Mouse (Mus musculus) ZHBTc4 (cell line): ENCODE results near the gene 3110082I17Rik.

Experiments used
- DNase-seq: peaks from one replicate; pipeline ENCODE4 v3.0.0-alpha.2; 2011; ENCODE audit warnings: low read depth, low spot score

3110082I17Rik gene

DNA sequence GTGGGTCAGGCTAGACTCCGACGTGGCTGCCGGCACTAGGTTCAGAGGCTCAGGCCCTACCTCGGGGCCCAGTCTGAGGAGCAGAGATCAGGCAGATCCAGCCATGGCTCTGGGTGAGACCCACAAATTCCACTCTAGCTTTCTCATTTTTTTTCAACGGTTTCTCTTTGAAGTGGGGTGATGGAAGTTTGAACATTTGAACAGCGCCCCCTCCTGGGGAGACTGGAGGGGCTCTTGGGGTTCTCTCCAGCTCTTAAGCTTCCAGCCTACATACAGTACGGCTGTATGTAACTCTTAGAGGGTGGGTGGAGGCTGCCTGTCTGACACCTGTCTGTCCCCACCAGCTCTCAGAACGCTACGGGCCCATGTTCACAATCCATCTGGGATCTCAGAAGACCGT, 106.8 kb downstream of the 3110082I17Rik start:
- peak; percentile 79 for DNase-seq

DNA sequence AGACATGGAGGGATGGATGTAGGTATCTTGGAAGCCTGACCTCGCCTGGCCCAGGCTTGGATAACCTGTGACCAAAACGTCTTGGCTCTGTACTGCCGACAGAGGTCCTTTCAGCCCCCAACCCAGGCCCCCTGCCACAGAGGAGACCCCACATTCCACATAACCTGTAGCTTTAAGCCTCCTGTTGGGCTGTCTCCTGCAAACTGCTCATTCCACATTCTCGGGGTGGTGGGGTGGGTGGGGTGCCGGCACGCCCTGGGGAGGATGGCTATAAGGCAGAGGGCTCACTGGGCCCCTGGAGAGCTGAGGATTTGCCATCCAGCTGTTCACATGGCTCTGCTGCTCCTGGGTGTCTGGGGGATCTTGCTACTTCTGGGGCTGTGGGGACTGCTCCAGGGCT, 108.0 kb downstream of the 3110082I17Rik start, which contains the start of gene Cyp2w1:
Cyp2w1 (plus strand) TSS at position 301 of the 400 bp plus-strand sequence.
- DNase-seq: no peak

DNA sequence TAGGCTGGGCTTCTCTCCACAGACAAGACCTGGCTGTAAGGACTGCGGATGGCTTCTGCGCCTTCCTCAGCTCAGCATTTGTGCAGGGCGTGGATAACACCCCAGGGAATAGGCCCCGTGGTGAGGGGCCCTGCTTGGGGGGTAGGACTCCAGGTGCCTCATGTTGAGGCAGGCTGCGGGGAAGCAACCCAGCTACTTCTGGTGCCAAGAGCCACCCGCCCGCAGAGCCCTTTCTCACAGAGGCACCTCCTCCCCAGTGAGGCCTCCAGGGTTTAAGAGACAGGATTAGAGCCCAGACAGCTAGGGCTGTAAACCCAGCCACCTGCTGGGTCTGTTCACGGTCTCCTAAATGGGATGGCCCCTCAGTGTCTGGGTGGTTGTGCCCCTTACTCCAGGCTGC, 108.7 kb downstream of the 3110082I17Rik start:
- DNase-seq: no peak

DNA sequence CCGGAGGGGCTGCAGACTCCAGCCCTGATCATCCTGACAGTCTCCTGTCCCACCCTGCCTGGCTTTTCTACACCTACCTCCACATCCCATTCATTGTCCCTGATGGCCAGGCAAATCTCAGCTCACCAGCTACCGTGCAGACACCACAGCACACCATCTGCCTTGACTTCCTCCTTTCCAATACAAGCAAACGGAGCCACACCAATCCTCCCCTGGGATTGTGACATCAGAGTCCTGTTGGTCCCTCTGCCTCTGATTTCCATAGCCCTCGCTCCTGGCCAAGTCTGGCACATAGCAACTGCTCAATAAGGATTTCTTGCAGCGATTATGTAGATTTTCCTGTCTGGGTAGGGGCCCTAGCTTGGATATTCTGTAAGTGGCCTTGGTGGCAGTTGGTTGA, 109.2 kb downstream of the 3110082I17Rik start, which contains the start of gene Cox19:
Cox19 (minus strand) TSS at position 285 of the 400 bp plus-strand sequence.
- DNase-seq: no peak

DNA sequence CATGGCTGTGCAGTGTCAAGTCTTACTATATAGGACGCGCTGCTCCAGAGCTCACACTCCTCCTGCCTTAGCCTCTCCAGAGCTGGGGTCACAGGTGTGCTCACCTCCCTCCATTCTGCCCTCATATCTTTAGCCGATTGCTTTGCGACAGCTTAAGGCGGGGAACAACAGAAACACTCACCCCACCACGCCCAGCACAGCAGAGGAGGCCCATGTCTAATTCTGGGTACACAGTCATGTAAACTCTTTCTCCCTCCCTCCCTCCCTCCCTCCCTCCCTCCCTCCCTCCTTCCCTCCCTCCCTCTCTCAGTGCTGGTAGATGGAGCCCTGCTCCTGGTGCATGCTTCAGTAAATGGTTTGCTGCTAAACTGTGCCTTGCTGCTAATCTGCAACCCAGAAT, 110.6 kb downstream of the 3110082I17Rik start:
- DNase-seq: no peak

DNA sequence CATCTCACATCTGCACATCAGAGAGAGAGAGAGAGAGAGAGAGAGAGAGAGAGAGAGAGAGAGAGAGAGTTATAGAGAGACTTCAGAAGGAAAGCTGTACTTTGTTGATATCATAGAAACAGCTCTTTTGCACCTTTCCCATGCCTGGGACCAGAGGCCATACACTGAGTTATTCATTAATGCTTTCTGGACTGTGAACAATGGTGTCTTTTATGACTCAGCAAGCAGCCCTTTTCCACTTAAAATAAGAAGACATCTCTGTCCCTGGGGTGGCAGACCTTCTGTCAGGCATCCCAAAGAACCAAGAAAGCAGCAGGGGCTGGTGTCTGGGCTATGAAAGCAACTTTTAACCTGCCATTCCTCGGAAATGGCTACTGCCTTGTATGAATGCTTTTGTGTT, 113.1 kb downstream of the 3110082I17Rik start:
- DNase-seq: no peak

DNA sequence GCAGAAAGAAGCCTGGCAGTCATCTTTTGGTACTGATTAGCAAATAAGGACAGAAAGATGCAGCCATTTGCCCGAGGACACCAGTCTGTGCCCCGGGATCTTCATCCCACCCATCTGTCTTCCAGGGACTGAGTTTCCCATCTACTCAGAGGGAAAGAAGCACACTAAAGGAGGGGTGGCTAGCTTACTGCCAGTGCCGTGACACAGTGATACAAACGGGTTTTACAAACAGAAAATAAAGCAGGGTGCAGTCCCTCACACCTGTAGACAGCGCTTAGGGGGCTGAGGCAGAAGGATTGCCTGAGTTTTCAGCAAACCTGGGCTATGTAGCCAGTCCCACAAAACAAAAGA, 115.0 kb downstream of the 3110082I17Rik start:
- DNase-seq: no peak

DNA sequence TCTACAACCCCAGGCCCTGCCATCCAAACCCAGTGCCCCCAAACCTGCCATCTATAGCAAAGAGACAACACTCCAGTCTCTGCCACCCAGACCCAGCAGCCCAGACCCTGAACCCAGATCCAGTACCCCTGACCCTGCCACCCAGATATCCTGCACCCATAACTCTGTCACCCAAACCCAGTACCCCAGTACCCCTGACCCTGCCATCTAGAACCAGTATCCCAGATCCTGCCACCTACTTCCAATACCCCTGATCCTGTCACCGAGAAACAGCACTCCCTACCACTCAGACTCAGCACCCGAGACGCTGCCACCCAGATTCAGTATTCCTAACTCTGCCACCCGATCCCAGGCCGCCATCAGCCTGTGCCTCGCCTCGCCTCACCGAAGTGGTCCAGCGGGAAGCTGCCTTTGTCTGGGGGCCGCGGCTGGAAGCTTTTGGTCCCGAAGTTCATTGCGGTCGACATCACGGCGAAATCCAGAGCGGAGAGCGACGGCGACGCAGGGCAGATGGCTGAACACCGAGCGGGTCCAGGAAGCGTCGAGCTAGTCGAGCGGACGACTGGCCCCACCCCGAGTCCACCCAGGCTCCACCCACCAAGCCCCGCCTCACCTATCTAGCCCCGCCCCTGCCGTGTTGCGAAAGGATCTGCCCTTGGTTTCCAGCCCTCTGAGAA, 115.5 kb downstream of the 3110082I17Rik start:
- DNase-seq: peak; percentile 97

DNA sequence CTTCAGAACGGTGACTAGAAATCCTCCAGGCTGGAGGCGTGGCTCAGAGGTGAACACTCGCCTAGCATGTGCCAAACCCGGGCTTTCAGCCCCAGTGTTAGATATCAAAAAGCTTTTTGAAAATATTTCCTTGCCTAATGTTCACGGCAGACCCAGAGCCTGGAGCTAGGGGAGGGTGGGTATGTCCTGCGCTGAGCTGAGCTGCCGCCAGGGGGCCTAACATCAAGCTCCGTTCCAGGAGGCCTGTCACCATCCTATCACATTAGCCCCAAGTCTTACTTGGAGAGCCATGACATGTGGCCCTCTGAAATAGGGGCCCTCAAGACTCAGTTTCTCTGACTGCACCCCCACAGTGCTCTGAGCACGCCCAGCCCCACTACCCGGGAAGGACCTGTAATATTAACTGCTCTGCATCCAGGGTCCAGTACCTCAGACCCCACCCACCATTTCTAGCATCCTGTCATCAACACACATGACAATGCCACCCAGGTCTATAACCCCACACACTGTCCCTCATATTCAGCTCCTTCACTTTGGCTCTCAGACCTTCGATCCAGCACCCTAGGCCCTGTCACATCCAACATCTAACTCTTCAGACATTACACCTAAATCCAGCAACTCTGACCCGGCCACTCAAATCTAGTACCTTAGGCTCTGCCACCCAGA, 116.2 kb downstream of the 3110082I17Rik start:
- peak; percentile 92 for DNase-seq

DNA sequence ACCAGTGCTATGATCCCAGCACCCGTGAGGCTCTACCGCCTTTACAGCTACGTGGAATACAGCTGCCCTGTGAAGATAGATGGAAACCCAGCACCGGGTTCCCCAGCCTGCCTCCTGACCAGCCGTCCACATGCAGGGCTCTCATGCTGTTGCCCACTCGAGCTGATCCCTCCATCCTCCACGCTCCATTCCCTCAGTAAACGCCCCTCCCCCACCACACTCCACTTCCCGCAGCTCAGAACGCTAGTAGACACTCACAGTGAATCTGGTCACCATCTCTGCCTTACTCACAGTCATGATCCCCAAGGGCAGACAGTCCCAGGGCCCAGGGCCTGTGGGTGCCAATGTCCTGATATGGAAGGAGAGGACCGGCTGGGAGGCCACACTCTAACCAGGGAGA, 121.4 kb downstream of the 3110082I17Rik start:
- DNase-seq: no peak

DNA sequence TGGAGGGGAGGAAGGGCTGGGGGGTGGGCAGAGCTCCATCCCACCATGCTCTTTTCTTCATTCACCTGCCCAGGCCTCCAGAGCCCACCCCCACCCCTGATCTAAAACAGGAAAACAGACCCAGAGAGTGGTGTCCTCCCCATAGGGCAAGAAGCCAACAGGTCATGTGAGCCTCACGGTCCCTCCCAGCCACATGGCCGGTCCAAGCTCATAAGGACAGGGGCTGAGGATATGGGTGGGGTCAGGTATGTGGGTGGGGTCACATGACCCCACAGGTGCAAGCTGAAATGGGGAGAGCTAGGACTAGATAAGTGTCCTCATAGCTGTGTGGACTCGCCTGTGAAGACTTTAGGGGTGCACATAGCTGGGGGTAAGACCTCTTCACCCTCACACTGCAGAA, 121.9 kb downstream of the 3110082I17Rik start:
- DNase-seq: no peak

DNA sequence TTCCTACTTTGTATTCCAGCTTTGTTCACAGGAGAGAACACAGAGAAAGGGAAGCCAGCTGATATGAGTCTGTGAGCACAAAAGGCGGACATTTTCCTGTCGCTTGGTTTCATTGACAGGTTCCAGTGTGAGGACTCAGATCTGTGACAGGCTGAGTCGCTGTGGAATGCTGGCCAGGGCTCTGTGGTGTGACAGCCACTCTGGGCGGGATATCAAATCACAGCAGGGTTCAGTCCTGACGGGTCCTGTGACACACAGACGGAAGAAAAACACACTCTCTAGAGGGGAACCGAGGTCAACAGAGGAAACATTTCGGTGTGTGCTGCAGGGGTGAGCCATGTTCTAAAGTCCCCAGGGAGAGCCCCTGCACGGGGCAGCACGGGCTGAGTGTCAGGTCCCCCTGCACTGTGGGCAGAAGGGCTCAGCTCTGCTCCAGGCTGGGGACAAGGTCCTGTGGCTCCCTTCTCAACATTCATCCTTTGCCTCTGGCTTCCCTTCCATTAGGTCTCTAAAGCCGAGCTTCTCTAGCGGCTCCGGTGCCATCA, 122.4 kb downstream of the 3110082I17Rik start:
- no peak for DNase-seq

DNA sequence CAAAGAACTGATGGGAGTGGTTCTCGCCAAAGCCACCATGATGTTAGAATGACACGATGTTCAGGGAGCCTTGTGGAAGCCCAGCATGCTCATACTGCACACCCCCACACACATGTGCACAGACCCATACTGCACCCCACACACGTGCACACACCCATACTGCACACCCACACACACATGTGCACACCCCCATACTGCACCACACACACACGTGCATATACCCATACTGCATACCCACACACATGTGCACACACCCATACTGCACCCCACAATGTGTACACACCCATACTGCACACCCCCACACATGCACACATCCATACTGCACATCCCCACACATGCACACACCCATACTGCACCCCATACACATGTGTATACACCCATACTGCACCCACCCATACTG, 124.7 kb downstream of the 3110082I17Rik start:
- DNase-seq: no peak

DNA sequence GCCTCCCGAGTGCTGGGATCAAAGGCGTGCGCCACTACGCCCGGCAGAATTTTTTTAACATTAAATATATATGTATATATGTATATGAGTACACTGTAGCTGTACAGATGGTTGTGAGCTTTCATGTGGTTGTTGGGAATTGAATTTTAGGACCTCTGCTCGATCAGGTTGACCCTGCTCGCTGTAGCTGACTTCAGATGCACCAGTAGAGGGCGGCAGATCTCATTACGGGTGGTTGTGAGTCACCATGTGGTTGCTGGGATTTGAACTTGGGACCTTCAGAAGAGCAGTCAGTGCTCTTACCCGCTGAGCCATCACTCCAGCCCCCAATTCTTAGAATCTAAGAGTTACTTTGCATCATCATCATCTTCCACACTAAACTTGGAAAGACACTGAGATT, 125.9 kb downstream of the 3110082I17Rik start:
- peak; percentile 47 for DNase-seq

DNA sequence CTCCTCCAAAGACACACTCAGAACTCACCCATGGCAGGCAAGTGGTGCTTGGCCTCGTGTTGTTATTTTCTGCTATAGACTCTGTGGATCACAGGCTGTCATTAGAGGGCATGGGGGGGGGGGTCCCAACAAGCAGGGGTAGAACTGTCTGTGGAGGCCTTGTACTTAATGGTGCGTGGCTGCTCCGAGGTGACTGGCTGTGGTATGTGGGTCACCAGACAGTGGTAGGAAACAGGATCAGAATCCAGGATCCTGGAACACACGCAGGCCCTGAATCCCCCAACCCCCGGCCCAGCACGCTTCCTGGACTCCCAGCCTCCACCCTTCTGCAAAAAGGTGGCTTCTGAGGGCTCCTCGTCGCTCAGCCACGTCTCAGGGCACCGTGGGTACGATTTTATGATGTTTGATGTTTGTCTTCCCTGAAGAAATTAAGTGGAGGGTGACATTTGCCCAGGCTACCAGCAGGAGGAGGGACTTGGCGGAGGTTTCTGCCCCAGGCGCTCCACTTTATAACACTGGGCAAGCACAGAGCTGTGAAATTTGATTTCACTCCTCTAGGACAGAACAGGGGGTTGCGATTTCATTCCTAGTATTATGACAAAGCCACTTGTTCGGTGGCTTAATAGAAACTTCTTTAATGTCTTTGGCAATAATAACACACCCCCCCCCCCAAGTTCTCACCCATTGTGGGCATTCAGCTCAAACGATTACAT, 126.9 kb downstream of the 3110082I17Rik start:
- peak; percentile 40 for DNase-seq

DNA sequence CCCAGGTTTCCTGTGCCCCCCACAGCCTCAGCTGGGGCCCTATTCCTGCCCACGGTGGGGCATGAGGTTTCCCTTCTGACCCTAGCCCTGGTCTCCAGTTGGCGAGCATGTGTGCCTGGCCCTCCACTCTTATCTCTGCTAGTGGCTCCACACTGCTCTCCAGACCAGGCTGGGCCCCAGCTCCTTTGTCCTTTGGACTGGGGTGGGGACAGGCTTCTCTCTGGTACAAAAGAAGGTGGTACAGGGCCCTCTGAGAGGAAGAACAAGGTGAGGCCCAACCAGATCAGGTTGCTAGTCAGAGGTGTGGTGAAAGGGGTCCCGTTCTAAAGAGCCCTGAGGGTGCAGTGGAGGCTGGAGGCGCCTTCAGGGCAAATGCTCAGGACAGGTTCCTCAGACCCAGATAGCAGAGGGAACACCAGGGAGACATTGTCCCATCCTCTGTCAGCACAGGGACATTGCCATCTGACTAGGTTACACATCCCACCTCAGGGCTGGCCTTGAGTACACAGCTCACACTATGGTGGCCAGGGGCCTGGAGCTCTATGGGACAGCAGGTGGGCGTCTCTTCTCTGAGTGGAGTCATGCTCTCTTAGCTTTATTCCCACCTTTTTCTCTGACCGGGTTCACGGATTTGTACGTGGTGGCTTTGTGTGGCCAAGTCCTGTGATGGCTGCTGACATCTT, 127.6 kb downstream of the 3110082I17Rik start:
- DNase-seq: no peak

DNA sequence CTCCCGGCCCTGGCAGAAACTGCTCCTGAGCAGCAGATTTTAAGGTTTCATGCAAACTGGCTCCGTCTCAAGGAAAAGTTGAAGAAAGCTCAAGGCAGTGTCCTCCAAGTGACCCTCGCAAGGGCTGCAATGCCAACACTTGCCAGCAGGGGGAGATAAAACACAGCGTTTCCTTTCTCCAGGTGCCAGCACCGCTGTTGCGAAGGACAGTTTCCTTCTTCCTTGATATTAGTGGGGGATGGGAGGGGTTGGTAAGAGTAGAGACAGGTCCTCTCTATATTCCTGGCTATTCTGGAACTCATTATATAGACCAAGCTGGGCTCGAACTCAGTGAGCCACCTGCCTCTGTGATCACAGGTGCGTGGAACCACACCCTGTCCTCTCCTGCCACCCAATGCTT, 128.6 kb downstream of the 3110082I17Rik start:
- peak; percentile 86 for DNase-seq

DNA sequence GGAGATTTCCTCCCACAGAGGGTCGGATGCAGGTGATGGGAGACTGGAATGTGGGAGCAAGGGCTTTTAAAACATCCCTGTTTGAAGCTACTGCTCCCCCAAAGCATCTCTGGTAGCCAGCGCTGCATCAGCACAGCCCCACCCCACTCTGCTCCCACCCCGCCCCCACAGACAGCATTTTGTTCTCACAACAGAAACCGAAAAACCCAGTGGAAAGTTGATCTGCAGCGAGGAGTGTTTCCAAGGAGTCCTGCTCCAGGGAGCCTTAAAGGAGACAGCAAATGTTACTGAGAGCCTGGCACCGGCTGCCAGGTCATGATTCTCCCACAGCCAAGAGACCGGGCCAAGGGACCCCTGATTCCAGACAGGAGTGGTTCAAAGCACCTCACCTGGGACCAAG, 129.6 kb downstream of the 3110082I17Rik start:
- no peak for DNase-seq

DNA sequence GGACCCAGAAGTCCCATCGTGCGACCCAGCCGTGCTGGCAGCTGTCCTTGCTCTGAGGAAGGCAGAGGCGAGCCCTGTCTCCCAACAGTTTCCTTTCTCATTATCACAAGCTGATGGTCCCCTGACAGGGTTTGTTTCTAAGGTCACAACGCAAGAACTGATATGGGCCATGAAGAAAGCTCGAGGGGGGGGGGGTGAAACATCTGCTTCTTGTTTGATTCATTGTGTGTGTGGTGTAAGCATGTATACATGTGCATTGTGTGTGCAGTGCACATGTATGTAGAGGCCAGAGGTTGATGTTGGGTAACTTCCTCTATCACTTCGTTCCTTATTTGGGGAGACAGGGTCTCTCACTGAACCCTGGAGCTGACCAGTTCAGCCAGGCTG, 132.7 kb downstream of the 3110082I17Rik start:
- DNase-seq: no peak

DNA sequence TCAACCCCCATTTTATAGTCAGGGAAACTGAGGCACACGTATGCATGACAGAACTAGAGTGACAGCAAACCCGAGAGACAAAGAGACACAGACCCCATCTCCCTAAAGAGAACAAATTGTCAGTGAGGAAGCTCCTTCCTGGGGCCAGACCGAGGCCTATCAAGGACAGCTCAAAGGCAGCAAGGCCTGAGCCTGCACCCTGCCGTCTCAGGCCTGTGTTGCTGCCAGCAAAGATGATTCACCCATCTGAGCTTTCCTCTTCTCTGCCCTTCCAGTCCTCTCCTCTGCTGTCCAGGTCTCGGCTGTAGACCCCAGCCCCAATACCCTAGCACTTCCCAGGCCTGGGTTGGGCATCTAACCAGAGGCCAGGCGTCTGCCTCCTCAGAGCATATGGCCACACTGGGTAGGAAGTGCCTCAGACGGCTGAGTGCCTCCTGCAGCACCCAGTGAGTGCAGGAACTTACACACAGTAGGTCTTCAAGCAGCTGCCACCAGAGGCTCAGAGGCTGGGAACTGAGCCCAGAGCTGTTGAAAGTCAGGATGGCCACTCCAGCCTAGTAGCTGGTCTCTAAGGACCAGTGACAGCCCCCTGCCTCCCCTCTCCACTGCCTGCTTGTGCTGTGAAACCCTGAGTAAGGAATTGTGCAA, 133.2 kb downstream of the 3110082I17Rik start:
- DNase-seq: no peak

DNA sequence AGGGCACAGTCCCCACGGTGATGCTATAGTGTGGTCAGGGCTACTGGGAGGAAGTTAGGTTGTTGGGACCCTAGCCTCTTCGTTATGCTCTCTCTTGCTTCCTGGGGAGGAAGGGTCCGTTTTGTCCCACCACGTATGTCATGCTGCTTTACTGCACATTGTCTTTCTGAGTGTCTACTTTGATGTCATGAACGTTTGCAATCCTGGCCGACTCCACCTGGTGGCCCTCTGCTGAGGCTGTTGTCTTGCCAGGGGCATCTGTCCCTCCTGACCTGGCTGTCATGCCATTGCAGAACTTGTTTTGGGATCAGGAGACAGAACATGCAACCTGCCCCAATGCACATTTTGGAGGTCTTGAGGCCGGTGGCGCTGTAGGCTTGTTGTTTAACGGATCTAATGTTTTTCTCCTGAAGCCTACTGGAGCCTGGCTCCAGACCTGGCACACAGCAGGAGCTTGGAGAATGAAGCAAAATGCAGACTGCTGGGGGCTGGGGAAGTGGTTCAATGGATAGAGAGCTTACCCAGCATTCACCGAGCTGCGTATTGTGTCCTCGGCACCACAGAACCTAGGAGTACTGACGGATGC, 134.1 kb downstream of the 3110082I17Rik start:
- no peak for DNase-seq
